Mouse (Mus musculus): ENCODE data around the gene Fes.

The Fes gene

DNA sequence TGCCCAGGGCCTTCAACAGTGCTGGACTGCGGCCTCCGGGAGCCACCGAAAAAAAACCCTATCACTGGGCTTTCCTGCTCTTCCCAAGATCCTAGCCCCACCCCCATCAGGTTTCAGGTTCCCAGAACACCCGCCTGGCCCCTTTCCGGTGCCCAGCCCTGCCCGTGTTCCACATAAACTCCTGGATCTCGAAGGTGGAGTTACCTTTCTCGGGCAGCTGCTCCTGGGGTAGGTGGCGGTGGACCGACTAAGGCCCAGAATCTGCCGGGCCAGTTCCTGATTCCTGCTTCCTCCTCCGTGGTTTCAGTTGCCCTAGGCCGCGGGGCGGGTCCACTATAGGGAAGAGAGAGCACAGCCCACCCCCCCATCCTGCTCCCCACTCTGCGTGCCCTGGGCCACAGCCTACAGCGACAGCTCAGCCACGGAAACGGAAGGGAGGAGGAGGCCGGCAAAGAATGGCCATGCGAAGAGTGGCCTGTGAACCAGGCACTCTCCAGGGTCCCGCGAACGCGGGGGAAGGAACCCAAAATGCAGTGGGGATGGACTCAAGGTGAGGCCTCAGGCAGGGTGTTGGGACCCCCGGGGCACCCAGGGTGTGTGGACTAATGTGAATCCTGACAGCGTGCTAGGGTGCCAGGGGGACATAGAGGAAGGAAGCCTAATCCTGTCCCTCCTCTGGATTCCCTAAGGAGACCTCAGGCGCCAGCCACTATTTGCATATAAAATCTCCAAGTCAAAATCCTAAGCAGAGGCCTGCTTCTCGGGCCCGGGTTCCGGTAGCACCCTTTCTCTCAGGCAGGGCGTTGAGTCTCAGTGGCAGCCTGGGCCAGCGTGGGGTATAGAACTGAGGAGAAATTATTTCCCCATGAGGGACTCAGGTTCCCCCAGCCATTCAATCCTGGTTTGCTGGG lies at the start of gene Fes:
Fes (minus strand) TSS at position 314 of the 911 bp plus-strand sequence.
- DNase-seq (ENCODE audit: low spot score) = peak; percentile 57

DNA sequence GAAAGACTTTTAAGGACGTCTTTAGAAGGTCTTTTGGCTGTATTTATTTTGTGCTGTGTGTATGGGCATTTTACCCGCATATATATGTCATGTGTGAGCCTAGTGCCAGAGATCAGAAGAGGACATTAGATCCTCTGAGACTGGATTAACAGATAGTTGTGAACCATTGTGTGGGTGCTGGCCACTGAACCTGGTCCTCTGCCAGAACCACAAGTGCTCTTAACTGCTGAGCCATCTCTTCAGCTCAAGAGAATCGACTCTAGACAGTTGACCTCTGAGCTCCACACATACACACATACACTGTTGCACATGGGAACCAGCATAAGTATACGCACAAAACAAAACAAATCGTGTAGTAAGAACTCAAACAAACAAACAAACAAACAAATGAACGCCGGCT lies 48.8 kb upstream of the Fes start:
- no peak for DNase-seq (ENCODE audit: low spot score)

DNA sequence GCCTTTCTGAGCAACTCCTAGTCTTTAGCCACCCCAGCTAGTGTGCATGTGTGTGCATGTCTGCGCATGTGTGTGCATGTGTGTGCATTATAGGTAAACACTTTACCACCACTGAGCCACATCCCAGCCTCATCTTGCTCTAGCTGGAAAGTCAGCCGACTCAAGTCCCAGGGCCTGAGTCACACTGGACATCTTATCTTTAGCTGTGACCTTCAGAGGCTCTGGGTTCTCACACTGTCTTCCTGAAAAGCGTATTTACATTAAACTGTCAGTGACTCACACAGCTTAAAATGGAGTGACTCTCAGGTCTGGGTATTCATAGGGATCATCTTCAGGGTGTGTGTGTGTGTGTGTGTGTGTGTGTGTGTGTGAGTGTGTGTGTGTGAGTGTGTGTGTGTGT lies 47.8 kb upstream of the Fes start:
- DNase-seq (ENCODE audit: low spot score) = peak; percentile 34

DNA sequence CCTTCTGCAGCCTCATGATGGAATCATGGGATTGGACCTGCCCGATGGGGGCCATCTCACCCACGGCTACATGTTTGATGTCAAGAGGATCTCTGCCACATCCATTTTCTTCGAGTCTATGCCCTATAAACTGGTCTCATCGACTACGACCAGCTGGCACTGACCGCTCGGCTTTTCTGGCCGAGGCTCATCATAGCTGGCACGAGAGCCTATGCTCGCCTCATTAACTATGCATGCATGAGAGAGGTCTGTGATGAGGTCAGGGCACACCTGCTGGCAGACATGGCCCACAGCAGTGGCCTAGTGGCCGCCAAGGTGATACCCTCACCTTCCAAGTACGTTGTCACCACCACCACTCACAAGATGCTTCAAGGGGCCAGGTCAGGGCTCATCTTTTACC lies 41.9 kb upstream of the Fes start:
- DNase-seq (ENCODE audit: low spot score) = no peak

DNA sequence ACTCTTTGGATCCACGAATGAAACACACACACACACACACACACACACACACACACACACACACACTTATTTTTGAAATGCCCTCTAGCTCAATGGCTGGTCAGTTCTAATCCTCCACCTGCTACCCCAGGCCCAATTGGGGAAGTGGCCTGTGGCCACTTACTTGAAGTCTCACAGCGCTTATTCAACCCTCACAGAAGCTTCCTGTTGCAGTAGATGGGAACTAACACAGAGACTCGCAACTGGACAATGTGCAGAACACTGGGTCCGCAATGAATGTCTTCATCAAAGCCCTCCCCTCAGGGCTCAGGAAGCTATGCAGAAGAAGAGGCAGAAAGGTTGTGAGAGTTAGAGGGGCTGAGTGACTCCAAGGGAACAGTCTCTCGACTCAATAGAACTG lies 40.0 kb upstream of the Fes start:
- no peak for DNase-seq (ENCODE audit: low spot score)

DNA sequence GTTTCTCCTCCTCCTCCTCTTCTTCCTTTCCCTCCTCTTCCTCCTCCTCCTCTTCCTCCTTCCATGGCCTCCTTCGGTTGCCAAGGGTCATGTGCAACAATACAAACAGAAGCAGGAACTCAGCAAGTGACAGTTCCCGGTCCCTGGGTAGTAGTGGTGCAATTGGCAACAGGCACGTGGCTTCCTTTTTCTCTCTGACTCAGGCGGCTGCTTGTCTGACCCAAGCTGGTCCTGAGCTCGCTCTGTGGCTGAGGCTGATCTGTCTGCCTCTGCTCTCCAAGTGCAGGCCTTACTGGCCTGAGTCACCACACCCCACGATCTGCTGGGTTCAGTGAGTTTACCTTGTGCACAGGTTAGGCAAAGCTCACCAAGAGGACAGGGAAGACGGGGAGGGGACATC lies 38.6 kb upstream of the Fes start:
- DNase-seq (ENCODE audit: low spot score) = no peak

DNA sequence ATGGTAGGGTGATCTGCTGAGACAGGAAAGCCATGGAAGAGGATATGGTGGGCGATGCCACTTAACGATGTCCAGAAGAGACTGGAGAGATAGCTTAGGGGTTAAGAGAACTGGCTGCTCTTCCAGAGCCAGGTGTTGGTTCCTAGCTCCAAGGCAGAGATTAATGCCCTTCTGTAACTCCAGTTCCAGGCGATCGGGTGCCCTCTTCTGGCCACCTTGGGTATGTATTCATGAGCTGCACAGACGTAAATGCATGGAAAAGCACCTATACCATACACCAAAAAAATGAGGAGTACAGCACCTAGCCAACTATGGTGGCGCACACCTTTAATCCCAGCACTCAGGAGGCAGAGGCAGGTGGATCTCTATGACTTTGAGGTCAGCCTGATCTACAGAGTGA lies 37.0 kb upstream of the Fes start:
- DNase-seq (ENCODE audit: low spot score) = no peak

DNA sequence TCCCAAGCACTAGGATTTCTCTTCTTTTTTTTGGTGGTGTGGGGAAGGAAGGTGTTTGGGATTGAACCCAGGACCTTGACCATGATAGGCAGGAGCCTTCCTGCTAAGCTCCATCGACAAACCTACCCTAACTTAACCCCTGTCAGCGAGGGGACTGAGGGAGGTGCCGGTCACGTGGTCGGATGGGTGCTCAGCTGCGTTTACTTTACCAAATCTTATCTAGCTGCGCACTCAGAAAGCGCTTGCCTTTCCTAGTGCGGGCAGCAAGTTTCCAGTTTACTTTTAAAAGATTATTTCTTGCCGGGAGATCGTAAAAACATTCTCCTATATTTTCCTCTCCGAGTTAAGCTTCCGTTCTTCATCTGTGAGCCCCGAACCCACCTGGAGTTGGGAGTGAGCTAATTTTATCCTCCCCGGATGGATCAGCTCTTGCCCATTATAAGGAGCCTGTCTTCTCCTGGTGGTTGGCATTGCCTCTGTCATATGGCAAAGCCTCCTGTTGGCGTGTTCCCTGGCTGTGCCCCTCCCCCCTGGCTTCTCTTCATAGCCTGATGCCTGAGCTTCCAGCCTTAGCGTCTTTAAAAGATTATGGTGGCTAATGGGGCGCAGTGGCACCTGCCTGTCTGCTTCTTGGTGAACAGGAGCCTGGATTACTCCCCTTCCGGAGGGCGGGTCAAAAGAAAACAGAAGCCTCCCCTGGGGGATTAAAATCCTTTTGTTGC lies 35.2 kb upstream of the Fes start:
- DNase-seq (ENCODE audit: low spot score) = no peak

DNA sequence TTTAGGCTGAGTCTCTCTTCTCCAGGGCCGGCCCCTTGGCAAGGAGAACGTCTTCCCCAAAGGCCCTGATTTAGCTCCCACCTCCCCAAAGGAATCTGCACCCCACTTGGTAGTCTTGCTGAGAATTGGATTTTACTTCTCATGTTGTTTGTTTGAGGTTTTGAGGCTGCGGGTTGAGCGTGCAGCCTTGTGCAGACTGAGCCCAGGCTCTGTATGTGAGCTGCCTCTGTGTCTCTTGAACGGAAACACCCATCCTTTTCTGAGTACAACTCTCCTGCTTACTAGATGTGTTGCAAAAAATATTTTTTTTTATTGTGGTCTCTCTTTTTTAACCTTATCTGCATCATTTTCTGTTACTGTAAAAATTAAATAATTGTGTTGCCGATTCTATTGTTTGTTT lies 33.8 kb upstream of the Fes start:
- no peak for DNase-seq (ENCODE audit: low spot score)

DNA sequence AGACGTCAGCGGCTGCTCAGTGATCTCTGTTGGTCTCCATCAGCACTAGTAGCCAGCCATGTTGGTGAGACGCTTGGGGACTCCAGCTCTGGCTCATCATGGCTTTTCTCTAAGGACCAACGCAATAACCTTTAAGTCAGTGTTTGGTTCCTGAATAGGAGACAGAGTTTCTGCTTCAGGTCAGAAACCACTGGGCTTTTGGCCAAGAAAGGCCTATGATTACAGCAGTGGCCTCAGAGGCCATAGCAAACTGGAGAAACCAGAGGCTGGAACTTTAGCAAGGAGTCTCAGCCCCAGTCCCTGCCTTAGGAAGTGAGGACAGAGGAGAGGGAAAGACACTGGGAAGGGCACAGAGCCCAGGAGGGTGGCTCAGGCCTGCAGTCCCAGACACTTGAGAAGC lies 32.8 kb upstream of the Fes start:
- no peak for DNase-seq (ENCODE audit: low spot score)

DNA sequence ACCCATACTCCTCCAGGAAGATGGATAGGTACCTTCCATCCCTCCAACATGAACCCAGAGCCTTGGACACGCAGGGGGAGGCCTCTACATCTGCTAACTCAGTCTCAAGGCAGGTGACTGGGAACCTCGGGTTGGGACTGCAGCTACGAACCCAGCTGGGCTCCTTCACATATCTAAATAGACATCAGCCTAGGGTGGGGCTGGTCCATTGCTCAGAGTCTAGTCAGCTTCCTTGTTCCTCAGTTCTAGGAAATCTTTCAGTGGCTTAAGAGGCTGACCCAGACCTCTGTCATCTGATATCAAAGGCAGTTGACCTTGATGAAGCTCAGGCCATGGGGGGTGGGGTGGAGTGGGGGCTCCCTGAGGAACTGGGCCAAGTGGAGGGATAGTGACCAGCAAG lies 31.5 kb upstream of the Fes start:
- no peak for DNase-seq (ENCODE audit: low spot score)

DNA sequence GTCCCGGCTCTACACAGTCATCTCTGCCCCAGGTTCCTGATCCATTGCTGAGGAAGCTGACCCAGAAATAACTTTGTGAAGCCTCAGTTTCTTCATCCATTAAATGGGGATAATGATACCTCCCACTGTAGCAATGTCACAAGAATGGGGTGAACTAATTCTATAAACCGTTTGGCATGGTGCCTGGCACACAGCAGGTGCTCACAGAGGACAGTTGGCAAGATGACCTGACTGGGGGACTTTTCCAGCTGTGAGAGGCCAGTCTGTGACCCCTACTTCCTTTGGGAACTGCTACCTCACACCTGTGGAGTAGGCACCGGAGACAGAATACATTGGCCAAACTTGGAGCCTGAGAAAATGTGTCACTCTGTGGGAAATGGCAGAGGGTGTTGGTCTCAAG lies 30.3 kb upstream of the Fes start:
- no peak for DNase-seq (ENCODE audit: low spot score)

DNA sequence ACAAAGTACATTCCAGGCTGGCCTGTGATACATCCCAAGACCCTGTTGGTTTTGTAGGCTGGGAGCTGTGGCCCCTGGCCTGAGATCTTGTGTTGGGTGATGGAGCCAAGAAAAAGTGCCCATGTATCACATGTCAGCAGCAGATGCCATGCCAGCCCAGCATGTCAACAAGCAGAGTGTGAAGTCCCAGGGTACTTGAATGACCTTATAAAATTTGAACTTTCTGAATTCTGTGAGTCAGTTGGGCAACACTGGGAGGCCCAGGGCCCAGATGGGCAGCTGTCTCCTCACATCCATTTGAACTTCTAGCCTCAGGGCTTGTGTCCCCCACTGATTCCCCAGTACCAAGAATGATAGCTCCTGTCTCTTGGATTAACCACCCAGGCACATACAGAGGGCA lies 29.9 kb upstream of the Fes start:
- no peak for DNase-seq (ENCODE audit: low spot score)

DNA sequence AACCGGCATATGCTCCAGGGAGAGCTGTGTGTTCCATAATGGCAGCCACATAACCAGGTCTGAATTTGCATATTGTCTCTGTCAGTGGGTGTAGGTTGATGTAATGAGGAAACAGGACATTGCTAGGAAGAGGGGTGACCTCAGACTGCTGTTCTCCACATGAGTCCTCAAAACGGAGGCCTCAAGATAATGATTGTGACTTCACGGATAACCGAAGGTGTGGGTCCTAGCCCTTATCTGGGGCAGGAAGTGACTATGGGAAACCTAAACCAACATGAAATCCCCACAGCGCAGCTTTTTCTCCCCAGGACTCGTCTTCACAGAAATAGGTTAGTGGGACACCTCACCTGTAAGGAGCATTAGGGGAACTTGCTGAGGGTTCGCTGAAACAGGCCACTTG lies 29.2 kb upstream of the Fes start:
- no peak for DNase-seq (ENCODE audit: low spot score)

DNA sequence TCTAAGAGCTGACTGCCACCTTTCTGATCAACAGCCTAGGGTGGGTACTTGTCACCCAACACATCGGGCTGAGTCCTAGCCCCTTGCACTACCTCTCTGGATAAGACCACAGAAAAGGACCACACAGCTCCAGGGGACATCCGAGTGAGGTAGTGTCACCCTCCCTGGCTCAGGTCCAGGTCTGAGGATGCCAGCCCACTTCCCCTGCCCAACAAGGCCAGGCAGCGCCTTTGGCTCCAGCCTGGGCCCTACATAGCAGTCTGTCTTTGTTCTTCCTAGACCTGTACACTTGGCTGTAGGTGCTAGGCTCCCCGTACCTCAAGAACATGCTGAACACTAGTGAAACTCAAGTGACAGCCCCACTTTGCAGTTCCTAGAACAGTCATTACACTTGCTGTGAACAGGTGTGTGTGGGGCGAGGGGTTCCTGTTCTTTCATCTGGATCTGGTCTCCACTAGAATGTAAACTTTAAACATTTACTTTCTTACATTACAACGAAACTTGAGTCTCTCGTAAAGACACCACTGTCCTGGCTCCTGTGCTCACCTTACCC lies 26.6 kb upstream of the Fes start:
- DNase-seq (ENCODE audit: low spot score) = no peak

DNA sequence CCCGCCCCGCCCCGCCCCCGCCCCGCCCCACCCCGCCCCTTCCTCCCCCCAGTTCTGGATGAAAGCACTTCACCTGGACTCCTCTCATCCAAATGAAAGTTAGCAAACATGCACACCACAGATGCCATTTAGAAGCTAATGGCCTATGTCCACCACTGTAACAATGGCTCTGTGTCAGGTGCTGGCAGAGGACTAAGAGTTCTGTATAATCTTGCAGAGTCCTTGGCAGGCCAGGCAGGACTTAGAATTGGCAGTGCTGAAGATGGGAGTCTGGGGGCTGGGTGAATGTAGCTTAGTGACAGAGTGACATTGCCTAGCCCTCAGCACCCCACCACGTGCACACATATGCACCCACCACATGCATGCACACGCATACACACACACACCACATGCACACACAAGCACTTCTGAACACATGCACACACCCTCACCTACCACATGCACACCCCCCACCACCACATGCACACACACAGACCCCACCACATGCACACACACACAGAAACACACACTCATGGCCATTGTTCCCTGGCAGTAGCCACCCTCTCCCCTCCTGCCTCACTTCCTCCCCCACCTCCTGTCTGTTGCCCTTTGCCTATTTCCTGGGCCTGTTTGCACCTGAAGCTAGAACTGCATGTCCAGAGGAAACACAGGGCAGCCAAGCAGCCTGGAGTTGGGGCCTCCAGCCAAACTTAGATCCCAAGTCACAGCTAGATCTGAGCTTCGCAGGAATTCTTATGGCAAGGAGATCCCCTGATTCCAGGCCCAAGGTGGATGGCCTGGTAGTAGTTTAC lies 26.0 kb upstream of the Fes start:
- DNase-seq (ENCODE audit: low spot score) = no peak

DNA sequence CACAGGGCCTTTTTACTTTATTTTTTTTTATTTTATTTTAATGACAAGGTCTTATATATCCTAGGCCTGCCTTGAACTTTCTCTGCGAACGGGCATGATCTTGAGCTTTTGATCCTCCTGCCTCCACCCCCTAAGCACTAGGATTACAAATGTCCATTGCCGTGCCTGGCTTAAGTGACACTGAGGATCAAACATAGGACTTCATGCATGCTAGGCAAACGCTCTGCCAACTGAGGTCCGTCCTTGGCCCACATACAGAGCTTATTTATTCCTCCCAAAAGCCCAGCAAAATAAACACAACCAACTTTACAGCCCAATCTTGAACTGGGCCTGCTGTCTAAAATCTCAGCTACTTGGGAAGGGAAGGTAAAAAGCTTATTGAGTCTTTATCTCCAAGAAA lies 25.0 kb upstream of the Fes start:
- no peak for DNase-seq (ENCODE audit: low spot score)

DNA sequence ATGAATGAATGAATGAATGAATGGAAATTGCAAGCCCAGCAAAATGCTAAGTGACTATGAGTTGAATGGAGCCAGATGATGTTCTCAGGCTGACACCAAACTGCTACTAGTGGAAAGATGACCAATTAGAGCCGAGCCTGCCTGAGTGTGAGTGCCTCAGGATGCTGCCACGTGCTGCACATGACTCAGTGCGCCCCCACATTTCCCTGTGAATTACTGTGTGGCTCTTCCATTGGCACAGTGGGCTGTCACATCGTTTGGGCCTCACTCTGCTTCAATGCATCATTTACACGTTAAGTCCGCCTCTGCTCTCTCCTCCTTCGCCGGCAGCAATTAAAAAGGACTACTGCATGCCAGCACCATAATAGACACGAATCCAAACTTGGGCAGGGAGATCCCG lies 24.5 kb upstream of the Fes start:
- no peak for DNase-seq (ENCODE audit: low spot score)

DNA sequence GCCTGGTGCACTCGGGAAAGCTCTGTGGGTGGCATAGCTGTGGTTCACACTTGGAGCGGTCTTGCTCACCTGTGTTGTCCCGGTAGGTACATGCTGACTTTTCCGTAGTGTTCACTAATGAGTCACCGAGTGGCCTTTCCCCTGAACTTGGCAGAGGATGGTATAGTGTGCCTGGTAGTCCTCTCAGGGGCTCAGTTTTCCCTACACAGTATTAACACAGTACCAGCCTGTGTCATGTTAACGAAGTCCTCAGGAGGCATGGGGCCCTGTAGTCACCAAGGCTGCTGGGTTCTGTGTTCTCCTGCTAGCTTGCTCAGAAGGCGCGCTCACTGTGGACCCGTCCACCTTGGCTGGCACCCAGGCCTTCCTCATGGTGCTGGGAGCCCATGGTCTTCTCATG lies 22.6 kb upstream of the Fes start:
- DNase-seq (ENCODE audit: low spot score) = no peak

DNA sequence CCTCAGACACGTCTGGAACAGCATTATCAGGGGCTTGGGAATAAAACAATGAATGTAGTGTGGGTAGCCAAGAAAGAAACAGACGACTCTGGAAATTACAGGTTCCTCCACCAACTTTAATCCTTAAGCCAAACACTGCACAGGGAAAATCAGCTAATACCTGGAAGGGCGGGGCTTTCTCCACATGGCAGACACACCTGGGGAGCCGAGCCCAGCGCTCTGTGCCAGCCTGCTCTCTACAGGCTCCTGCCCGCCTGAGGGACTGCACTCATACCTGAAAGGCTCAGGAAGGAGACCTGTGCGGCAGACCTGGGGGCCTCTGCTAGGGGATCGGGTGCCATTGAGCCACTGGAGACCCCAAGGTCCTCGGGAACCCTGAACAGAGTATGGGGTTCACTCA lies 20.0 kb upstream of the Fes start:
- no peak for DNase-seq (ENCODE audit: low spot score)

DNA sequence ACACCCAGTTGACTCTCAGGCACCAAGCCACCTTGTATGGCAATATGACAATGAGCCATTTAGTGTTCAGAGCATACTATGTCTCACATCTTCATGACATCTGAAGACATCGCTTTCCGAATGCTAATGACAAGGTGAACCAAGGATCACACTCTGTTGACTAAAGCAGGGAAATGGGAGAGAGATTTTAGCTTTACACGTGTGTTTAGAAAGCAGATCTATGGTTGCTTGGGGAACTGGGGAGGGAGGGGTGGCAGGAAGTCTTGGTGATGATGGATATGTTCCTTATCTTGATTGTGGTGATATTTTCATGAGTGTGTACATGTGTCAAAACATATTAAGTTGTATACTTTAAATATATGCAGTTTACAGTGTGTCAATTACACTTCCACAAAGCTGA lies 18.4 kb upstream of the Fes start:
- no peak for DNase-seq (ENCODE audit: low spot score)

DNA sequence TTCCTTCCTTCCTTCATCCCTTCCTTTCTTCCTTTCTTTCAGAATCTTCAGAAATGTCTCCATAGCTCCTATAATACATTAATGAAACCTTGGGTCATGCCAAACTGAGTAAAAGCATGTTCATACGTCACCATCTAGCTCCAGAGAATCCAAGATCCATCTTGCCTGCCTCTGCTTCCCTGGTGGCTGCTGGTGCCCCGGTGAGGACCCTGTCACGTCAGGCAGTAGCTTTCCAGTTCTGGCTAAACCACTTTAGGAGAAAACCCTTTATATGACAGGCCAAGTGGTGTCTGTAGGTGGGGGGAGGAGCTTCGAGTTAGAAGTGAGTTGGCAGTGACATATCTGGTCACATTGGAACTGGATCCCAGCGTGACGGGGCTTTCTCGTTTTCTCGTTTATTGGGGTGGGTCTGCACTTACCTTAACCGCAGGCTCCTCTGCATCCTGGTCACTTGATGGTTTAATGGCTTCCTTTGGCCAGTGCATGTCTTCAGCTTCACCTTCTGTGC lies 17.5 kb upstream of the Fes start, which contains the start of gene Furin:
Furin (minus strand) TSS at position 249 of the 508 bp plus-strand sequence.
- no peak for DNase-seq (ENCODE audit: low spot score)
